Mouse (Mus musculus) CH12.LX (cell line): ENCODE measurements around the gene Aebp2. TPM values are rescaled to one million over a fixed set of nuclear protein-coding genes. Genes with fewer than 3 reads are reported as not detected.

Experiments
- DNase-seq: peaks from one replicate; pipeline ENCODE4 v3.0.0-alpha.2; 2013; ENCODE audit errors: extremely low read depth
- H3K27ac ChIP-seq: 2 replicates; pipeline ENCODE4 v1.5.1; 2012; ENCODE audit warnings: low read depth, mild to moderate bottlenecking, control low read depth, moderate library complexity; ENCODE audit not compliant: insufficient read depth
- H3K27me3 ChIP-seq: replicated peaks from 2 replicates; pipeline ENCODE3; 2012; ENCODE audit warnings: inconsistent platforms
- H3K36me3 ChIP-seq, 2 experiments: replicated peaks in 1 of 2; 2 replicates each; pipeline versions ENCODE3 to v1.6.1; 2012; ENCODE audit warnings: inconsistent platforms in 1 of 2, low read length in 1 of 2, mild to moderate bottlenecking in 1 of 2, mixed read lengths in 1 of 2, moderate library complexity in 1 of 2; ENCODE audit not compliant: control insufficient read depth in 1 of 2, insufficient read depth in 1 of 2
- H3K4me1 ChIP-seq, 2 experiments: 2 replicates each; pipeline ENCODE4 v1.6.1; 2012; ENCODE audit warnings: inconsistent platforms in 1 of 2, moderate library complexity in 1 of 2; ENCODE audit not compliant: insufficient read depth in 2 of 2, control insufficient read depth in 1 of 2
- H3K4me2 ChIP-seq: 2 replicates; pipeline ENCODE4 v1.6.1; 2012; ENCODE audit warnings: low read depth, mild to moderate bottlenecking, control low read depth; ENCODE audit not compliant: poor library complexity, insufficient read depth, severe bottlenecking
- H3K4me3 ChIP-seq, 3 experiments: fragments of 150-350 bp in 1 of 3; sonication (generic) in 1 of 3; replicated peaks in 1 of 3; 2 replicates each; pipeline versions ENCODE3 to v1.5.1; 2011 to 2012; ENCODE audit warnings: low read depth in 2 of 3, low read length in 2 of 3, mild to moderate bottlenecking in 2 of 3, moderate library complexity in 2 of 3, control low read depth in 1 of 3, improper control_type of control experiment in 1 of 3, inconsistent platforms in 1 of 3, mixed read lengths in 1 of 3; ENCODE audit not compliant: poor library complexity in 1 of 3
- H3K79me2 ChIP-seq: replicated peaks from 2 replicates; pipeline ENCODE4 v1.6.1; 2012; ENCODE audit warnings: mild to moderate bottlenecking, moderate library complexity; ENCODE audit not compliant: control insufficient read depth, poor library complexity, insufficient read depth, severe bottlenecking; ENCODE audit errors: extremely low read depth
- H3K9ac ChIP-seq: 2 replicates; pipeline ENCODE4 v1.6.1; 2012; ENCODE audit warnings: low read depth, mild to moderate bottlenecking, control low read depth, moderate library complexity; ENCODE audit not compliant: insufficient read depth
- H3K9me3 ChIP-seq: replicated peaks from 2 replicates; pipeline ENCODE3; 2012; ENCODE audit warnings: low read length, inconsistent platforms, mixed read lengths
- BHLHE40 ChIP-seq: IDR thresholded peaks from 2 replicates; pipeline ENCODE4 v1.6.1; 2011; ENCODE audit warnings: mild to moderate bottlenecking, low read depth, low read length, improper control_type of control experiment
- CHD1 ChIP-seq: IDR thresholded peaks from 2 replicates; pipeline ENCODE4 v1.6.1; 2012; ENCODE audit warnings: low read depth, low read length, improper control_type of control experiment, inconsistent platforms
- MAFK ChIP-seq: IDR thresholded peaks from 2 replicates; pipeline ENCODE4 v1.6.1; 2011; ENCODE audit warnings: low read length, improper control_type of control experiment; ENCODE audit not compliant: insufficient replicate concordance
- MAZ ChIP-seq: IDR thresholded peaks from 2 replicates; pipeline ENCODE4 v1.6.1; 2012; ENCODE audit warnings: low read depth, mild to moderate bottlenecking, inconsistent platforms, low read length, improper control_type of control experiment, moderate library complexity
- MEF2A ChIP-seq: IDR thresholded peaks from 2 replicates; pipeline ENCODE4 v1.6.1; 2014; ENCODE audit warnings: low read depth, mild to moderate bottlenecking, inconsistent platforms, low read length, improper control_type of control experiment, borderline replicate concordance
- MYC ChIP-seq: IDR thresholded peaks from 2 replicates; pipeline ENCODE4 v1.6.1; 2011; ENCODE audit warnings: low read depth, mild to moderate bottlenecking, improper control_type of control experiment, low read length
- NELFE ChIP-seq: IDR thresholded peaks from 2 replicates; pipeline ENCODE4 v1.6.1; 2011; ENCODE audit warnings: low read depth, low read length, improper control_type of control experiment
- NRF1 ChIP-seq: IDR thresholded peaks from 2 replicates; pipeline ENCODE4 v1.6.1; 2014; ENCODE audit warnings: low read depth, mild to moderate bottlenecking, inconsistent platforms, low read length, improper control_type of control experiment, moderate library complexity
- POLR2A ChIP-seq: IDR thresholded peaks from 2 replicates; pipeline ENCODE4 v1.6.1; 2011; ENCODE audit warnings: low read depth, mild to moderate bottlenecking, improper control_type of control experiment, low read length
- POLR2AphosphoS2 ChIP-seq: IDR thresholded peaks from 2 replicates; pipeline ENCODE4 v1.6.1; 2011; ENCODE audit warnings: low read depth, low read length, improper control_type of control experiment
- RAD21 ChIP-seq: IDR thresholded peaks from 2 replicates; pipeline ENCODE4 v1.6.1; 2011; ENCODE audit warnings: low read depth, mild to moderate bottlenecking, low read length, improper control_type of control experiment, moderate library complexity
- TCF12 ChIP-seq: IDR thresholded peaks from 2 replicates; pipeline ENCODE4 v1.6.1; 2014; ENCODE audit warnings: low read depth, mild to moderate bottlenecking, inconsistent platforms, low read length, improper control_type of control experiment
- ZKSCAN1 ChIP-seq: IDR thresholded peaks from 2 replicates; pipeline ENCODE4 v1.6.1; 2012; ENCODE audit warnings: low read depth, inconsistent platforms, low read length, improper control_type of control experiment, borderline replicate concordance
- ZMIZ1 ChIP-seq: IDR thresholded peaks from 2 replicates; pipeline ENCODE4 v1.6.1; 2012; ENCODE audit warnings: low read depth, mild to moderate bottlenecking, inconsistent platforms, low read length, improper control_type of control experiment
- dilution Hi-C: fragments of 300-500 bp; cut with MboI; formaldehyde crosslinking; loops from 2 replicates; pipeline ENCODE4 v1.14.3; 2020; ENCODE audit warnings: low sequenced_read_pairs; ENCODE audit not compliant: extremely low pct_unique_long_range_greater_than_20kb, extremely low pct_ligation_motif_present
- in situ Hi-C: fragments of 300-500 bp; cut with MboI; formaldehyde crosslinking; loops from 3 replicates; pipeline ENCODE4 v1.14.3; 2019; ENCODE audit warnings: low sequenced_read_pairs, low pct_ligation_motif_present, low pct_unique_long_range_greater_than_20kb, mixed read lengths
- polyA plus RNA-seq: library from polyadenylated mRNA; unstranded; fragments of >175 nt; gene quantifications from 2 replicates; pipeline ENCODE4 v1.2.1, GENCODE M21; 2012; ENCODE audit warnings: low read depth; ENCODE audit not compliant: insufficient read length
- total RNA-seq, 2 experiments: library from RNA; depleted of rRNA; stranded (reverse); fragments of 300-350 nt in 1 of 2; fragments of >200 nt in 1 of 2; gene quantifications; 2 replicates each; pipeline ENCODE4 v1.2.3; 2012 to 2014

Aebp2 gene
- total RNA-seq (2012; rRNA removed), result 59.9 and 76.8 TPM in 2 replicates
- total RNA-seq (2014; rRNA removed), result 54.4 and 62.1 TPM in 2 replicates
- polyA plus RNA-seq, result 63.3 and 70.8 TPM in 2 replicates

DNA sequence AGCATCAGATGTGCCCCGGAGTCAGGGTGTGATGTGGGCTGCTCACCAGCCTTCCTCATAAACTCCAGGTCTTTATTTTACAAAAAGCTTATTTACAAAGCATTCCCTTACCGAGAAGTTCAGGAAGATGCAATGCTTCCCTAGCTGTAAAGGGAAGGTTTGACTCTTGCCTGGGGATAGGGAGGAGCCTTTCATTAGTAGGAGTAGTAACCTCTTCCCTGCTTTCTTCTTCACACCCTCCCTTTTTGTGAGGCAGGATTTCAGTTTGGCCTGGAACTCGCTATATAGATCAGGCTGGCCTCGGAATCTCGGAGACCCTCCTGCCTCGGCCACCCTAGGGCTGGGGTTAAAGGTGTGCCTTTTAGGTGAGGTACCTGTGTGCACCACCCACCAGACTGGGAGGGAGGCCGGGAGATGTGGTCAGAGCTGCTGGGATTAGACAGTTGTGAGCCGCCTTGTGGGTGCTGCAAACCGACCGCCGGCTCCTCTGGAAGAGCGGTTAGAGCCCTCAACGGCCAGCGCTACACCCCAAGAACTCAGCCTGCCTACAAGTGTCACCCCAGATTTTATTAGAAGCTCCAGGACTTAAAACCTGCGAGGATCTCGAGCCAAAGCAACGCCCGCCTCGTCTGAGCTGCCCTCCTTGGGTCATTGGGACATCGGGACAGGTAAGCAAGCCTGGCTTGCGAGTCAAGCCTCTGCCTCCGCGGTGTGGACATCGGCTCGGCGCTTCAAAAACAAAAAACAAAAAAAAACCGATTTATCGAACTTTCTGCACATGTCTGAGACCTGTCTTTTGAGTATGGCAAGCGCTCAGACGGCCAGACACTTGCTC is at the start of gene Aebp2:
Aebp2 (plus strand) TSS at position 273 of the 835 bp plus-strand sequence.
- Histone ChIP-seq H3K79me2 (peaks cover 41% of the 10 kb centered on the region), H3K27me3 (no peaks in the 10 kb centered on the region), H3K9ac (peak within 1 kb of the TSS; percentile 97), H3K4me3 (peak within 1 kb of the TSS; percentile 91 to 99 (median 92)), H3K4me2 (peak within 1 kb of the TSS; percentile 58), H3K9me3 (no peaks in the 10 kb centered on the region), H3K27ac (peak within 1 kb of the TSS; percentile 100), H3K4me1 (peaks cover 22 to 45% of the 10 kb centered on the region in 2 experiments), H3K36me3 (peaks cover 0 to 6% of the 10 kb centered on the region in 2 experiments)
- dilution Hi-C loops (no loop called here), in situ Hi-C loops (no loop called here)
- DNase-seq, result no peak
- TF ChIP-seq MAZ (no peak), CHD1 (peak; percentile 41; the same call in 1 of the 2 replicates), ZMIZ1 (peak; percentile 50; the same call in 1 of the 2 replicates), BHLHE40 (0 out of 2 replicates have a peak, but pooled peaks have one; percentile 14), POLR2A (peak; percentile 43; the same call in 1 of the 2 replicates)

- DNase-seq, result no peak
- in situ Hi-C loops, result no loop called here
Observed at GRCm38 (mm10) chr6:140574943-140575342, 47.5 kb upstream of the Aebp2 start.

GRCm38 (mm10) chr6:140576133-140576532 is 46.3 kb upstream of the Aebp2 start:
- in situ Hi-C loops, result no loop called here
- no peak for DNase-seq
- H3K36me3 ChIP-seq, result no peaks in the 10 kb centered on the region
- no peak for TF ChIP-seq ZKSCAN1
- TF ChIP-seq POLR2A, result no peak
- TF ChIP-seq POLR2AphosphoS2, result no peak
- no peak for TF ChIP-seq MAZ
- TF ChIP-seq MYC, result no peak
- TF ChIP-seq MEF2A, result no peak
- no peak overlapping the region for H3K4me2 ChIP-seq
- H3K4me3 ChIP-seq, result no peak overlapping the region
- dilution Hi-C loops, result no loop called here
- H3K79me2 ChIP-seq, result no peaks in the 10 kb centered on the region
- H3K4me1 ChIP-seq, result peaks cover 0 to 4% of the 10 kb centered on the region in 2 experiments; a peak in 2 of 4 replicates
- no peaks in the 10 kb centered on the region for H3K27me3 ChIP-seq
- H3K9me3 ChIP-seq, result no peaks in the 10 kb centered on the region
- H3K9ac ChIP-seq, result no peak overlapping the region
- H3K27ac ChIP-seq, result no peak overlapping the region

More at GRCm38 (mm10) chr6:140574943-140575342, 47.5 kb upstream of the Aebp2 start:
- H3K4me1 ChIP-seq, result no peaks in the 10 kb centered on the region; a peak in 1 of 4 replicates
- no peaks in the 10 kb centered on the region for H3K36me3 ChIP-seq
- dilution Hi-C loops, result no loop called here
- no peaks in the 10 kb centered on the region for H3K9me3 ChIP-seq
- no peaks in the 10 kb centered on the region for H3K27me3 ChIP-seq
- no peak overlapping the region for H3K9ac ChIP-seq
- no peaks in the 10 kb centered on the region for H3K79me2 ChIP-seq
- TF ChIP-seq RAD21 (no peak), POLR2AphosphoS2 (no peak), NELFE (no peak), MAFK (no peak), MEF2A (no peak), TCF12 (no peak), NRF1 (no peak)
- TF ChIP-seq, all 38 proteins: peak for 0
- Histone ChIP-seq H3K27ac (no peak overlapping the region), H3K4me3 (no peak overlapping the region), H3K4me2 (no peak overlapping the region)
